Mouse (Mus musculus) heart, postnatal 25 days (tissue): Measurements from ENCODE around the gene Psip1. TPM values are rescaled to one million over a fixed set of nuclear protein-coding genes. Genes with fewer than 3 reads are reported as not detected.
"Not testable (repeated sequence)": the region's sequence is repeated elsewhere in the genome, so short reads cannot be mapped to it uniquely, and the experiment has no call there.

ENCODE experiments used
- DNase-seq: peaks from one replicate; pipeline ENCODE4 v3.0.0; 2022; ENCODE audit warnings: low spot score
- intact Hi-C: fragments of 180-260 bp; cut with DNase I; formaldehyde crosslinking; loops from one replicate; pipeline ENCODE4 v1.15.1; 2025
- total RNA-seq, 2 experiments: library from RNA; stranded (reverse); gene quantifications; 2 replicates each; pipeline ENCODE4 v1.2.3; 2021

Gene Psip1
- total RNA-seq = 10 to 100 TPM; 15.9 to 19.5 TPM

- DNase-seq = peak; percentile 57
- intact Hi-C loops = loop anchor here (2.0 kb wide), 1 partner anchor 68 kb away; no protein-coding TSS in a partner anchor
Measured at GRCm38 (mm10) chr4:83486117-83486901, at the start of gene Psip1. Gene Psip1, minus strand, starts transcription at chr4:83486459.

GRCm38 (mm10) chr4:83534024-83534423 lies 47.8 kb upstream of the Psip1 start:
- intact Hi-C loops = no loop called here
- DNase-seq = no peak

- intact Hi-C loops = no loop called here
- no peak for DNase-seq
Measured at GRCm38 (mm10) chr4:83533168-83533911, 47.1 kb upstream of the Psip1 start.

GRCm38 (mm10) chr4:83530060-83530459 lies 43.8 kb upstream of the Psip1 start:
- DNase-seq, intact Hi-C loops: not testable (repeated sequence)

GRCm38 (mm10) chr4:83527921-83528320 lies 41.7 kb upstream of the Psip1 start:
- DNase-seq = no peak
- intact Hi-C loops = loop anchor here (5.0 kb wide), 2 partner anchors 44 to 111 kb away; partner anchors contain the start of gene Snapc3

- DNase-seq = no peak
- intact Hi-C loops = loop anchor here (5.0 kb wide), 2 partner anchors 45 to 110 kb away; partner anchors contain the start of gene Snapc3
Measured at GRCm38 (mm10) chr4:83526988-83527334, 40.7 kb upstream of the Psip1 start.

GRCm38 (mm10) chr4:83526270-83526987 lies 40.2 kb upstream of the Psip1 start:
- DNase-seq = no peak
- intact Hi-C loops = loop anchor here (5.0 kb wide), 2 partner anchors 46 to 109 kb away; partner anchors contain the start of gene Snapc3

- DNase-seq = no peak
- intact Hi-C loops = loop anchor here (2.0 to 5.0 kb wide), 3 partner anchors 37 to 108 kb away; partner anchors contain the start of gene Snapc3
Measured at GRCm38 (mm10) chr4:83525690-83526055, 39.4 kb upstream of the Psip1 start.

GRCm38 (mm10) chr4:83524843-83525689 lies 38.8 kb upstream of the Psip1 start, which contains the start of gene Ccdc171:
Gene Ccdc171, plus strand, starts transcription at chr4:83525545.
- intact Hi-C loops = loop anchor here (2.0 to 5.0 kb wide), 3 partner anchors 36 to 108 kb away; partner anchors contain the start of gene Snapc3
- DNase-seq = peak; percentile 89

- intact Hi-C loops = loop anchor here (2.0 kb wide), 1 partner anchor 36 kb away; no protein-coding TSS in a partner anchor
- no peak for DNase-seq
Measured at GRCm38 (mm10) chr4:83524456-83524842, 38.2 kb upstream of the Psip1 start.

- no peak for DNase-seq
- intact Hi-C loops = no loop called here
Measured at GRCm38 (mm10) chr4:83522066-83522465, 35.8 kb upstream of the Psip1 start.

- DNase-seq = no peak
- intact Hi-C loops = no loop called here
Measured at GRCm38 (mm10) chr4:83520308-83520707, 34.0 kb upstream of the Psip1 start.

GRCm38 (mm10) chr4:83519807-83520206 lies 33.5 kb upstream of the Psip1 start:
- DNase-seq = no peak
- intact Hi-C loops = no loop called here

GRCm38 (mm10) chr4:83519148-83519547 lies 32.9 kb upstream of the Psip1 start:
- intact Hi-C loops = no loop called here
- DNase-seq = no peak

GRCm38 (mm10) chr4:83516144-83516543 lies 29.9 kb upstream of the Psip1 start:
- intact Hi-C loops = not testable (repeated sequence)

GRCm38 (mm10) chr4:83514976-83515669 lies 28.9 kb upstream of the Psip1 start:
- no peak for DNase-seq
- intact Hi-C loops = no loop called here

More at GRCm38 (mm10) chr4:83516144-83516543, 29.9 kb upstream of the Psip1 start:
- not testable (repeated sequence) for DNase-seq

- intact Hi-C loops = no loop called here
- no peak for DNase-seq
Measured at GRCm38 (mm10) chr4:83514183-83514582, 27.9 kb upstream of the Psip1 start.

- DNase-seq = no peak
- intact Hi-C loops = no loop called here
Measured at GRCm38 (mm10) chr4:83512644-83513043, 26.4 kb upstream of the Psip1 start.

- DNase-seq = no peak
- intact Hi-C loops = no loop called here
Measured at GRCm38 (mm10) chr4:83512217-83512616, 26.0 kb upstream of the Psip1 start.
